Mouse (Mus musculus) hindbrain, embryonic 16.5 days (tissue): ENCODE data around the gene Mrpl12. TPM values are rescaled to one million over a fixed set of nuclear protein-coding genes. Genes with fewer than 3 reads are reported as not detected.

Experiments used
- ATAC-seq: fragments of 200-750 bp; cut with Nextera tagmentation; 2 replicates; pipeline ENCODE4 v1.8.0; 2017; ENCODE audit warnings: moderate TSS enrichment, moderate library complexity
- H3K27ac ChIP-seq: fragments of 300-500 bp; sonication (generic); 2 replicates; pipeline ENCODE4 v1.5.1; 2014; ENCODE audit warnings: low read depth, mild to moderate bottlenecking, control low read depth, low read length, moderate library complexity
- H3K27me3 ChIP-seq: fragments of 300-500 bp; sonication (generic); replicated peaks from 2 replicates; pipeline ENCODE4 v1.6.1; 2014; ENCODE audit warnings: low read length; ENCODE audit not compliant: control insufficient read depth, insufficient read depth
- H3K36me3 ChIP-seq: fragments of 300-500 bp; sonication (generic); 2 replicates; pipeline ENCODE4 v1.6.1; 2014; ENCODE audit warnings: mild to moderate bottlenecking, low read length, moderate library complexity, mixed read lengths; ENCODE audit not compliant: control insufficient read depth, insufficient read depth
- H3K4me1 ChIP-seq: fragments of 300-500 bp; sonication (generic); 2 replicates; pipeline ENCODE4 v1.6.1; 2014; ENCODE audit warnings: low read depth, low read length; ENCODE audit not compliant: control insufficient read depth, insufficient read depth
- H3K4me2 ChIP-seq: fragments of 300-500 bp; sonication (generic); 2 replicates; pipeline ENCODE4 v1.6.1; 2014; ENCODE audit warnings: mild to moderate bottlenecking, low read length, control low read depth, moderate library complexity
- H3K4me3 ChIP-seq: fragments of 300-500 bp; sonication (generic); 2 replicates; pipeline ENCODE4 v1.5.1; 2014; ENCODE audit warnings: mild to moderate bottlenecking, low read length, control low read depth, moderate library complexity
- H3K9ac ChIP-seq: fragments of 300-500 bp; sonication (generic); 2 replicates; pipeline ENCODE4 v1.6.1; 2014; ENCODE audit warnings: low read depth, mild to moderate bottlenecking, control low read depth, low read length, moderate library complexity
- H3K9me3 ChIP-seq: fragments of 300-500 bp; sonication (generic); 2 replicates; pipeline ENCODE4 v1.6.1; 2014; ENCODE audit warnings: mild to moderate bottlenecking, low read length, moderate library complexity; ENCODE audit not compliant: control insufficient read depth
- WGBS: fragments of 180-500 bp; shearing (Covaris S2); extraction: QIAGEN DNeasy Blood & Tissue Kit; methylation state at CpG from one replicate; pipeline ENCODE4 v1.1.7; 2014; 5-methylcytosine and 5-hydroxymethylcytosine counted together
- polyA plus RNA-seq: library from polyadenylated mRNA; unstranded; fragments of >200 nt; fragmentation: Nextera tagmentation; extraction: Ambion mirVana; gene quantifications from 2 replicates; pipeline ENCODE4 v1.2.1, GENCODE M21; 2015

Mrpl12 gene
- 135 and 137 TPM in 2 replicates for polyA plus RNA-seq

DNA sequence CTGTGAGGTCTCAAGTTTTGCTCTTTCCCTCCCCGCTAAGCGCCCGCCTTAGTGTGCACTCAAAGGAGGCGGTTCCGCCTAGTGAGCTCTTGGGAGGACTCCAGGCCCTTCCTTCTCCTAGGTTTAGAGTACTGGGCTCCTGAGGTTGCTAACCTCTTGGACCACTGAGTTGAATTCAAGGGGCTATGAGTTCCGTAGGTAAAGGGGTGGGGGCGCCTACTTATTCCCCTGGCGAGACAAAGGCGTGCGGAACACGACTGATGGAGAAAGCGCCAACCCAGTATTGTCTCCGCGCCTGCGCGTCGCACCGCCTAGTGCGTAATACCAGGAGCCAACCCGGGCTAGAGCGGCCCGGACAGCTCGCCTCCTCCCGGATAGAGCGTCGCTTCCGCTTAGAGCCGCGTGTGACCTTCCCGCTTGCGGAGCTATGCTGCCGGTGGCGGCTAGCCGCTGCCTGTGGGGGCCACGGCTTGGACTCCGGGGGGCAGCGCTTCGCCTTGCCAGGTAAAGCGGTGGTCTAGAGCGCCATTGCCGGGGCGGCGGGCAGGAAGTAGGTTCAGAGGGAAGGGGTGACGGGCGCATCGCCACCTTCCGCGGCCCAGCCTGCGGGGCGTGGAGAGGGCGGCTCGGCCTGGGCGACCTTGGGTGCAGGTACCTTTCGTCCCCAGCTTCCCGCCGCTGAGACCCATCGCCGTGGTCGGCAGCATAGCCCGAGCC is at the start of gene Mrpl12:
Gene Mrpl12, plus strand, starts transcription at position 349 of the 717 bp plus-strand sequence.
- Histone ChIP-seq H3K4me2 (peak within 1 kb of the TSS; percentile 76), H3K27me3 (no peaks in the 10 kb centered on the region), H3K36me3 (peaks cover 42% of the 10 kb centered on the region), H3K9ac (peak within 1 kb of the TSS; percentile 93), H3K4me3 (peak within 1 kb of the TSS; percentile 97), H3K27ac (peak within 1 kb of the TSS; percentile 86), H3K9me3 (no peaks in the 10 kb centered on the region), H3K4me1 (peaks cover 16% of the 10 kb centered on the region)
- whole genome bisulfite sequencing: 0% methylated on average over 56 of the region's 60 CpGs
- peak; percentile 96 for ATAC-seq

DNA sequence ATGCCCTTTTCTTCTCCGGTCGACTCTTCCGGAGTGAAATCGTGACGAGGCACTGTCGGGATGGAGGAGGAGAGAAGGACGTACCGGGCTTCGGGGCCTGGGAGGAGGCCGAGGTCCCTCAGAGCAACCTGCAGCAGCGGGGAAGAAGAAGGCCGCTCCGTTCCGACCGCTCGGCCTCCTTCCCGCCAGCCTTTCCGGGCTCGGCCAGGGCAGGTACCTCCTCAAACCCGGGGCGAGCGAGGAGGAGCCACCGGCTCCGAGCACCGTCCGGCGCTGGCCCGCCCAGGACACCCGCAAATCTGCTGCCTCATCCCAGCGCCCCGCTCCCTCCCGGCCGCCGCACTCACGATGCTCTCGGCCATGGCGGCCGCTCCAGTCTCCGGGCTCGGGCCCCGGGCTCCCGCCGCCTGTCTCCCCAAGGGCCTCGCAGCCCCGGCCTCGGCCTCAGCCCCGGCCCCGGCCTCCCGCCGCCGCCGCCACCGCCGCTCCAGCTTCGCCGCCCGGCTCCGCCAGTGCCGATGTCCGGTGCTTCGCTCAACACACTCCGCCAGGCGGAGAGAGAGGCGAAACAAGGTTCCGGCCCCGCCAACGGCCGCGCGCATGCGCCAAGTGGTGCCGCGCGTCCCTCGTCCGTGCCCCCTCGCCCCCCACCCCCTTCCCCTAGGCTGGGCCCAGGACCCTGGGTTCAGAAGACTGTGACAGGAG is 47.1 kb upstream of the Mrpl12 start, which contains the start of gene Nploc4:
Gene Nploc4, minus strand, starts transcription at position 557 of the 705 bp plus-strand sequence.
- Histone ChIP-seq H3K27ac (peak within 1 kb of the TSS; percentile 85), H3K9ac (peak within 1 kb of the TSS; percentile 97), H3K9me3 (no peaks in the 10 kb centered on the region), H3K27me3 (no peaks in the 10 kb centered on the region), H3K4me2 (peak within 1 kb of the TSS; percentile 92), H3K4me1 (peaks cover 12% of the 10 kb centered on the region), H3K36me3 (peaks cover 7% of the 10 kb centered on the region; the same call in 1 of the 2 replicates), H3K4me3 (peak within 1 kb of the TSS; percentile 94)
- peak; percentile 90 for ATAC-seq
- WGBS: under 1% methylated on average over 58 of the region's 77 CpGs

DNA sequence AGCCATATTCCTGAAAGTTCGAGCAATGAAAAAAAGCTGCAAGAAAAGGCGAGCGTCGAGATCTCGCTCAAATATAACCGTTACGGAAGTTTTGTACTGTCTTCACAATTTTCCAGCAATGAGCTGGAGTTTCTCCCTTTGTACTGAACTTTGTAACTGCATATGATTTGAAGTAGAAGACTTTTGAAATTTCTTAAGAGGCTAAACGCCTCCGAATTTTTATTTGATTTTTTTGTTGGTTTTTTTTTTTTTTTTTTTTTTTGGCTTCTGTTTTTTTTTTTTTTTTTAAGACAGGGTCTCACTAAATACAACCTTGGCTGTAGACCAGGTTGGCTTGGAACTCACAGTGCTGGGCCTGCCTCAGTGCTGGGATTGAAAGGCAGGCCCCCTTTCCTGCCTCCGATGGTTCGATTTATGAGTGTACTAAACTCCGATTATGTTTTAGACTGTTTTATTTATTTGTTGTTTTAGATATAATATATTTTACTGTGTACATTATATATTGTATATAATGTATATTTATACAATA is 46.5 kb upstream of the Mrpl12 start:
- Histone ChIP-seq H3K4me2 (peak overlapping the region; percentile 92), H3K9ac (peak overlapping the region; percentile 97), H3K27me3 (no peaks in the 10 kb centered on the region), H3K27ac (peak overlapping the region; percentile 85; the same call in 1 of the 2 replicates), H3K36me3 (peaks cover under 1% of the 10 kb centered on the region; the same call in 1 of the 2 replicates), H3K9me3 (no peaks in the 10 kb centered on the region), H3K4me3 (peak overlapping the region; percentile 94), H3K4me1 (peaks cover 12% of the 10 kb centered on the region)
- no peak for ATAC-seq
- WGBS: 30% methylated on average over 12 of the region's 12 CpGs

DNA sequence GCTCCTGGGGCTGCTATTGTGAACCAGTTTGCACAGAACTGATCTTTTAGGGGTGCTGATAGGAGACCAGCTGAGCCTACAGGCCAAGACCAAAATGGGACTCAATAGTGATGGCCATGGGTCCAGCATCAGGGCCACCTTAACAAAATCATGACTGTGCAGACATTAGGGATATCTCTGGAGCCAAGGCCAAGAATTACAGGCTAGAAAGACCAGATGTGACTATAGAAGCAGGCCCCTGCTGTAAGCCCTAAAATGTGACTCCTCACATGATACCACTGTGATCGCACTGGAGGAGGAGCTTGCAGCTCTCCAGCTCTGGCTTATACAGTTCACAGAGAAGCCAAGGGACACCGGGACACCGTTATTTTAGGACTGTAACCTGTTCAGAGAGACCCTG is 42.1 kb upstream of the Mrpl12 start, which contains the start of gene Tspan10:
Gene Tspan10, plus strand, starts transcription at position 301 of the 400 bp plus-strand sequence.
- Histone ChIP-seq H3K4me3 (no peak within 1 kb of the TSS), H3K4me1 (no peaks in the 10 kb centered on the region), H3K36me3 (no peaks in the 10 kb centered on the region), H3K9me3 (no peaks in the 10 kb centered on the region), H3K4me2 (no peak within 1 kb of the TSS), H3K27ac (no peak within 1 kb of the TSS), H3K9ac (no peak within 1 kb of the TSS), H3K27me3 (no peaks in the 10 kb centered on the region)
- 86% methylated on average over 3 of the region's 3 CpGs for WGBS
- ATAC-seq: no peak

DNA sequence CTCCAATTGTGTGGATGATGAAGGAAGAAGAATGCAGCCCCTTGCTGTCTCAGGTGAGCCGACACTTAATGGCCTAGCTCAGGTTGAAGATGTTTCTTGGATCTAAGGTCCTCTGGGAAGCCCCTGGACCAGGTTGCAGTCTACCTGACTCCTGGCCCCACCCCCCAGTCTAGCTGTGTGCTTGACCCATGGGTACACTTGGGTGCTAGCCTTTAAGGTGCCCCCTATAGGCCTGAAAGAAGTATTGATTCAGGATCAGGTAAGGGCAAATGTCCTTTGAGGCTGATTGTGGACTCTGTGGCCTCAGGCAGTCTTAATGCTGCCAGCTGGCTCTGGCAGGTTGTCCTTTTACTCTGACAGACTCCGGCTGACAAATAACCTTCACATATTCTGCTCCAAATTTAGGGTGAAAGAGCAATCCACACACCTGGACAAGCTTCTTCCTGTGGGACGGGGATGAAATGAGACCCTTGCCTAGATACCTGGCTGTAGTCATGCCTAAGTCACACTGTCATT is 41.6 kb upstream of the Mrpl12 start:
- WGBS: 91% methylated on average over 3 of the region's 3 CpGs
- Histone ChIP-seq H3K4me2 (no peak overlapping the region), H3K27ac (no peak overlapping the region), H3K36me3 (no peaks in the 10 kb centered on the region), H3K4me3 (no peak overlapping the region), H3K27me3 (no peaks in the 10 kb centered on the region), H3K9me3 (no peaks in the 10 kb centered on the region), H3K4me1 (no peaks in the 10 kb centered on the region), H3K9ac (no peak overlapping the region)
- ATAC-seq: no peak

DNA sequence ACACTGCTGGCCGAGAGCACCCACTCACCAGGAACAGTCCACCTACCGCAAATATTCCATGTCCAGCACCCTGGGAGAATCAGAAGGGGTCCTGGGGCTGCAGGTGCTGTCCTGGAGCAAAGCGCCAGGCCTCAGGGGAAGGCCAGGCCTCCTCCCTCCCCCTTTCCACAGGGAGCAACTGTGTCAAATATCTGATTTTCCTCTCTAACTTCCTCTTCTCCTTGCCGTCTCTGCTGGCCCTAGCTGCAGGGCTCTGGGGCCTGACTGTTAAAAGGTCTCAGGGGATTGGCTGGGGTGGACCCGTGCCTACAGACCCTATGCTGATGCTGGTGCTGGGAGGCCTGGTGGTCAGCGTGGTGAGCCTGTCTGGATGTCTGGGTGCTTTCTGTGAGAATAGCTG is 40.3 kb upstream of the Mrpl12 start:
- WGBS: 70% methylated on average over 6 of the region's 6 CpGs
- H3K9me3 ChIP-seq: no peaks in the 10 kb centered on the region
- no peak overlapping the region for H3K4me3 ChIP-seq
- H3K27me3 ChIP-seq: no peaks in the 10 kb centered on the region
- no peak overlapping the region for H3K9ac ChIP-seq
- H3K4me2 ChIP-seq: no peak overlapping the region
- H3K27ac ChIP-seq: no peak overlapping the region
- no peaks in the 10 kb centered on the region for H3K4me1 ChIP-seq
- H3K36me3 ChIP-seq: no peaks in the 10 kb centered on the region
- no peak for ATAC-seq

DNA sequence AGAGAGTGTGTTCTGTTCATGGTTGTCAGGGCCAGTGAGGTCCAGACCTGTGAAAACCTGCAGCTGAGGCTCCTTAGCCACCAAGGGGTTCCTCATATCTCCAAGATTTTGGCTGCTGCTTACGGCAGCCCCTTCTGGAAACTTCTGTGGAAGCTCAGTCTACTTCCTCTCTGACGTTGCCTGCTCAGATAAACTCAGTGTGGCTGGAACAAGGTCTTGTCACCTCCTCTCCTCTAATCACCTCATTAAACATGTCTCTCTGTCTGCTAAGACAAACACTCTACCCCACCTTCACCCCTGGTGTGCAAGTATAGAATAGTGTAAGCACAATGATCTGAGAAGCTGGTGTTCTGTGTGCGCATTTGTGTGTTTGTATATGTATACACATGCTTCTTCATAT is 38.9 kb upstream of the Mrpl12 start:
- Histone ChIP-seq H3K4me1 (no peaks in the 10 kb centered on the region), H3K36me3 (no peaks in the 10 kb centered on the region), H3K4me2 (no peak overlapping the region), H3K9ac (no peak overlapping the region), H3K4me3 (no peak overlapping the region), H3K27ac (no peak overlapping the region), H3K9me3 (no peaks in the 10 kb centered on the region), H3K27me3 (no peaks in the 10 kb centered on the region)
- no peak for ATAC-seq
- 79% methylated on average over 3 of the region's 3 CpGs for WGBS

DNA sequence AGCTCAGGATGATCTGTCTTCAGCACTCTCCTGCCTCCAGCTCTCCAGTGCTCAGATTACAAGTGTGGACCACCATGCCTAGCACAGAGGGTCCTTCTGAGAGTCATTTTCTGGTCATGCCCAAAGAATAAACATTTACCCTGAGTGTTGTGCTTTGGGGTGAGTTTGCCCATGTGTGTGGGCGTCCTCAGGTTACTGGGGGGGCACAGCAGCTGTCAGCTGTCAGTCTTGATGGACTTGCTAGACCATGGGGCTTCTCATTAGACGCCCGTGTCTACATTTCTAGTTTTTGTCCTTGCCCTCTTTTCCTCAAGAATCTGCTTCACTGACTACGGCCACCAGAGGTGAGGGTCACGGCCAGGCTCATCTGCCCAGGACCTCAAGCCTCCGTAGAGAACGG is 37.2 kb upstream of the Mrpl12 start:
- Histone ChIP-seq H3K4me3 (no peak overlapping the region), H3K9ac (no peak overlapping the region), H3K27me3 (no peaks in the 10 kb centered on the region), H3K27ac (no peak overlapping the region), H3K4me1 (no peaks in the 10 kb centered on the region), H3K4me2 (no peak overlapping the region), H3K9me3 (no peaks in the 10 kb centered on the region), H3K36me3 (no peaks in the 10 kb centered on the region)
- ATAC-seq: no peak
- WGBS: 86% methylated on average over 7 of the region's 7 CpGs

DNA sequence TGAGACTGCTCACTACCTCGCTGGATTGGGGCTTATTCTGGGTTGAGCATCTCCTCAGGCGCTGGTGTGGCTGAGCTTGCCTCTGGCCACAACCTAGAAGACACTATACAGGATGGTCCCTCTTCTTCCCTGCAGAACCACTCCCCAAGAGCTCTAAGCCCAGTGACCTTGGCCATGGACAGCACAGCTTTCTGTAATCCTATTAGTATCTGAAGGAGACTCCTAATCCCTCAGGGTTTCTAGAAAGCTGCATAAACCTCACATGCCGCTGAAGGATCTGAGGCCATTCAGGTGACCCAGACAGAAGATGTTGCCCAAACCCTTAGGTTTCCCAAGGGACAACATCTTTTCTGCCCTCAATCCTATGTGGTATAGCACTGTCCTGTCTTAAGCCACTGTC is 32.2 kb upstream of the Mrpl12 start:
- H3K9me3 ChIP-seq: no peaks in the 10 kb centered on the region
- WGBS: 68% methylated on average over 3 of the region's 3 CpGs
- no peak overlapping the region for H3K4me3 ChIP-seq
- no peak for ATAC-seq
- H3K27ac ChIP-seq: no peak overlapping the region
- no peak overlapping the region for H3K9ac ChIP-seq
- H3K4me2 ChIP-seq: no peak overlapping the region
- no peaks in the 10 kb centered on the region for H3K27me3 ChIP-seq
- peaks cover 5% of the 10 kb centered on the region for H3K4me1 ChIP-seq
- H3K36me3 ChIP-seq: no peaks in the 10 kb centered on the region
